Mouse (Mus musculus) heart, embryonic 15.5 days (tissue): ENCODE results near the gene Cop1. TPM values are rescaled to one million over a fixed set of nuclear protein-coding genes. Genes with fewer than 3 reads are reported as not detected.

Experiments
- ATAC-seq: fragments of 200-750 bp; cut with Nextera tagmentation; replicated peaks from 2 replicates; pipeline ENCODE4 v1.8.0; 2017; ENCODE audit warnings: low read depth, moderate TSS enrichment; ENCODE audit not compliant: insufficient number of reproducible peaks, insufficient read depth, low FRiP score
- H3K27ac ChIP-seq: fragments of 300-500 bp; sonication (generic); 2 replicates; pipeline ENCODE4 v1.5.1; 2015; ENCODE audit warnings: mild to moderate bottlenecking, inconsistent platforms
- H3K27me3 ChIP-seq: fragments of 300-500 bp; sonication (generic); 2 replicates; pipeline ENCODE4 v1.6.1; 2015; ENCODE audit warnings: inconsistent platforms
- H3K36me3 ChIP-seq: fragments of 300-500 bp; sonication (generic); 2 replicates; pipeline ENCODE4 v1.6.1; 2015; ENCODE audit warnings: mild to moderate bottlenecking, inconsistent platforms
- H3K4me1 ChIP-seq: fragments of 300-500 bp; sonication (generic); replicated peaks from 2 replicates; pipeline ENCODE4 v1.6.1; 2015; ENCODE audit warnings: inconsistent platforms
- H3K4me2 ChIP-seq: fragments of 300-500 bp; sonication (generic); 2 replicates; pipeline ENCODE4 v1.6.1; 2015; ENCODE audit warnings: inconsistent platforms, mild to moderate bottlenecking, moderate library complexity
- H3K4me3 ChIP-seq: fragments of 300-500 bp; sonication (generic); 2 replicates; pipeline ENCODE4 v1.5.1; 2015; ENCODE audit warnings: mild to moderate bottlenecking, inconsistent platforms
- H3K9ac ChIP-seq: fragments of 300-500 bp; sonication (generic); 2 replicates; pipeline ENCODE4 v1.6.1; 2015; ENCODE audit warnings: mild to moderate bottlenecking, inconsistent platforms
- H3K9me3 ChIP-seq: fragments of 300-500 bp; sonication (generic); replicated peaks from 2 replicates; pipeline ENCODE4 v1.6.1; 2016; ENCODE audit warnings: inconsistent platforms
- WGBS: fragments of 180-500 bp; shearing (Covaris S2); methylation state at CpG from one replicate; pipeline ENCODE4 v1.1.7; 2015; ENCODE audit warnings: mixed read lengths; 5-methylcytosine and 5-hydroxymethylcytosine counted together
- polyA plus RNA-seq: library from polyadenylated mRNA; unstranded; fragments of >200 nt; fragmentation: Nextera tagmentation; extraction: Ambion mirVana; gene quantifications from 2 replicates; pipeline ENCODE4 v1.2.1, GENCODE M21; 2015

The Cop1 gene
- polyA plus RNA-seq, 1 experiment from 2014 or later: 60.4 TPM

GRCm38 (mm10) chr1:159234496-159234895 is 2.4 kb downstream of the Cop1 start:
- Histone ChIP-seq H3K9me3 (no peaks in the 10 kb centered on the region), H3K4me1 (peaks cover 23% of the 10 kb centered on the region), H3K4me3 (no peak overlapping the region), H3K36me3 (no peaks in the 10 kb centered on the region), H3K4me2 (peak overlapping the region; percentile 22), H3K9ac (no peak overlapping the region), H3K27me3 (no peaks in the 10 kb centered on the region), H3K27ac (no peak overlapping the region)
- WGBS: 67% methylated on average over 2 of the region's 2 CpGs
- ATAC-seq: no peak

DNA sequence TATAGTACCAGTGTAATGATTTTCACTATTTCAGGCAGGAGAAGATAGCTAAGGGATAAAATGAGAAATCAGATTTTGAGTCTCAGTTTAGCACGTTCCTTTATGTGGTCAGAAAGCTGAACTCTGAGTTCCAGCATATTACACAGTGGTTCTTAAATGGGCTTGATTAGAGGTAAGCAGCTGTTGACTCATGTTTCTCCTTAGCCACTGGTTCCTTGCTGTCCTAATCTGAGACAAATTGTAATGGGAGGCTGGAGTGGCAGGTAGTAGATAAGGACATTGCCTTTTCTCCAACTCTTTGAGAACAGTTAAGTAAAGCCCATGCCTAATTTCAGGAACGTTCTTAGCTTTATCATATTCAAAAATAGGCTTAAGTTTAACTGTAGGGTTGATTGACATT is 3.6 kb downstream of the Cop1 start:
- 30% methylated on average over 2 of the region's 2 CpGs for WGBS
- peaks cover 4% of the 10 kb centered on the region; the same call in 1 of the 2 replicates for H3K36me3 ChIP-seq
- no peak overlapping the region for H3K27ac ChIP-seq
- peaks cover 23% of the 10 kb centered on the region for H3K4me1 ChIP-seq
- H3K4me3 ChIP-seq: no peak overlapping the region
- H3K4me2 ChIP-seq: no peak overlapping the region
- ATAC-seq: no peak
- H3K9ac ChIP-seq: no peak overlapping the region
- H3K27me3 ChIP-seq: no peaks in the 10 kb centered on the region
- no peaks in the 10 kb centered on the region for H3K9me3 ChIP-seq

DNA sequence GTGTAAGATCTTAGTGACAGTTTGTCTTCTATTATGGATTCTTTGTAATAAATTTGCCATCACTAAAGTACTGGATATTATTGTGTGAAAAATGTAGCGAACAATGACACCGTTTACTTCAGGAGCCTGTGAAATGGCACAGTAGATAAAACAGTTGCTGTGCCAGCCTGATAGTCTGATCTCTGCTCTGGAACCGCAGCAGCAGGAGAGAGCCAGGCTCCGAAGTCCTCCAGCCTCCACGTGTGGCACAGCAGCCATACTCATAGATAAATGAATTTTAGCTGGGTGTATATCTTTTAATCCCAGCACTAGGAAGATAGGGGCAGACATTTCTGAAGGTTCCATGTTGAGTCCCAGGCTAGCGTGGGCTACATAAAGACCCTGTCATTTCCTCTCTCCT is 6.0 kb downstream of the Cop1 start:
- H3K36me3 ChIP-seq: peaks cover 4% of the 10 kb centered on the region; the same call in 1 of the 2 replicates
- no peak overlapping the region for H3K4me2 ChIP-seq
- 53% methylated on average over 6 of the region's 6 CpGs for WGBS
- ATAC-seq: no peak
- no peak overlapping the region for H3K27ac ChIP-seq
- no peak overlapping the region for H3K4me3 ChIP-seq
- H3K9me3 ChIP-seq: no peaks in the 10 kb centered on the region
- H3K4me1 ChIP-seq: peaks cover 26% of the 10 kb centered on the region
- no peaks in the 10 kb centered on the region for H3K27me3 ChIP-seq
- H3K9ac ChIP-seq: no peak overlapping the region

DNA sequence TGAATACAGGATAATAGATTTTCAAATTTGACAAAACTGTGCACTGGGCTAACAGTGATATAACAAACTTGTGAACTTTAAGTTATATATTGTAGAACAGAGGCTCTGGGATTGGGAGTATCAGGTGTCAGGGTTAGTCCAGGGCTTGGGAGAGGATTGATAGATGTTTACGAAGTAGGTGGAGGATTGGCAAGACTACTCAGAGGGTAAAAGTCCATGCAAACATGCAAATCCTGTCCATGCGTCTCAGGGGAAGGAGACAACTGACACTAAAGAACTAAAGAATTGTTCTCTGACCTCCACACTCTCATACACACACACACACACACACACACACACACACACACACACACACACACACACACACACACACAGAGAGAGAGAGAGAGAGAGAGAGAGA is 18.2 kb downstream of the Cop1 start:
- 75% methylated on average over 2 of the region's 2 CpGs for WGBS
- no peaks in the 10 kb centered on the region for H3K4me1 ChIP-seq

DNA sequence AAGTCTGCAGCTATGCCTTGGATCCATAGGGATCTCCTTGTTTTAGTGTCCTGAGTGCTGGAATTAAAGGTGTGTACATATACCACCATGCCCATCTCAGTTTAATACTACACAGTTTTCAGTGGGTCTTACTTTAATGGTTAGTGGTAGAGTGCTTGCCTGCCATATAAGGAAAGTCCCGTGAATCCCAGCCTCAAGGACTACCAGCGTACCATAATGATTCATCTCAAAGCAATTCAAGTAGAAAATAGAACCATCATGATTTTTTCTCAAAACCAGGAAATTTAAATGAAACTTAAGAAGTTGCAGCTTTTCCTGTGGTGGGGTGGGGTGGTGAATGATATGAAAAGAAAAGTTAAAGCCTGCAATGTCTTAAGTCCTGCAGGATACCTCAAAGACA is 21.0 kb downstream of the Cop1 start:
- ATAC-seq: no peak
- H3K36me3 ChIP-seq: peaks cover 23% of the 10 kb centered on the region
- no peaks in the 10 kb centered on the region for H3K27me3 ChIP-seq
- WGBS: 82% methylated on average over 2 of the region's 2 CpGs
- H3K9me3 ChIP-seq: no peaks in the 10 kb centered on the region
- no peak overlapping the region for H3K9ac ChIP-seq
- H3K4me1 ChIP-seq: no peaks in the 10 kb centered on the region
- H3K4me2 ChIP-seq: no peak overlapping the region
- H3K27ac ChIP-seq: no peak overlapping the region
- no peak overlapping the region for H3K4me3 ChIP-seq

More for the DNA sequence above, 18.2 kb downstream of the Cop1 start:
- no peak overlapping the region for H3K4me3 ChIP-seq
- H3K4me2 ChIP-seq: no peak overlapping the region
- no peaks in the 10 kb centered on the region for H3K9me3 ChIP-seq
- H3K27ac ChIP-seq: no peak overlapping the region
- no peaks in the 10 kb centered on the region for H3K27me3 ChIP-seq
- H3K36me3 ChIP-seq: peaks cover 22% of the 10 kb centered on the region
- H3K9ac ChIP-seq: no peak overlapping the region
- ATAC-seq: no peak

DNA sequence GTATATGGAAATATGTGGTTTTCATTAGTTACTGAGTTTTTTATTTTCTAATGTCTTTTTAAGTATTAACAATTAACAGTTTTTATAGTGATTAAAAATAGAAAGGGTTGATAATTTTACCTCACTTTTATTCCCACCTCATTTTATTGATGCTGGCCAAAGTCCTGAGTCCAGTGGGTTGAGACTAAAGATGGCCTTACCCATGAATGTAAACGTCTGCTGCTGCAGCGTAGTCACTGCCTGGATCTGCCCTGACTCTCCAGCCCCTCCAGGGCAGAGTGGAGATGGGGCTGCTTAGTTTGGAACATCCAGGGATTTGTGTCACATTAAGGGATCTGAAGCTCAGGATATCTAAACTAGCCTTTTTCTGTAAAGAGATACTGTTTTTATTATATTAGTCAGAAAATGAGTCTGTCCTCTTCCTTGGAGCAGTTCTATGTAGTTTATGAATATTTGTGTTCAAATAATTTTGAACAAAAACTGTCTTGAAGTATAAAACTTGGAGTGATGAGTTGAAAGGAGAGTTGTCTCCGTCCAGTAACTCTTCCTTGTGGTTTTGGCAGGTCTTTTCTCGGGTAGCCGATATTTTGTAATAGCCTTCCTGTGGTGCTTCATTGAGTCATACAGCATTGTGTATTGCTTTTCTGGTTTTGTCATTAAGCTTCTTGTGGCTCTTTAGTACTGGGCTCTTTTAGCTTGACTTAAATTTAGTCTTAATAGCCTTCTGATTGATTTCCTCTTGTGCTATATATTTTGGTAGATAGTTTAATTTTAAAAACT is 23.0 kb downstream of the Cop1 start:
- no peak overlapping the region for H3K27ac ChIP-seq
- 82% methylated on average over 5 of the region's 5 CpGs for WGBS
- no peaks in the 10 kb centered on the region for H3K9me3 ChIP-seq
- no peak overlapping the region for H3K9ac ChIP-seq
- H3K4me2 ChIP-seq: no peak overlapping the region
- no peak overlapping the region for H3K4me3 ChIP-seq
- ATAC-seq: no peak
- H3K36me3 ChIP-seq: peaks cover 24% of the 10 kb centered on the region
- H3K4me1 ChIP-seq: no peaks in the 10 kb centered on the region
- H3K27me3 ChIP-seq: no peaks in the 10 kb centered on the region

GRCm38 (mm10) chr1:159256543-159256942 is 24.4 kb downstream of the Cop1 start:
- WGBS: 72% methylated on average over 1 of the region's 1 CpGs
- Histone ChIP-seq H3K4me1 (no peaks in the 10 kb centered on the region), H3K27me3 (no peaks in the 10 kb centered on the region), H3K27ac (no peak overlapping the region), H3K9ac (no peak overlapping the region), H3K4me2 (no peak overlapping the region), H3K4me3 (no peak overlapping the region), H3K36me3 (peaks cover 25% of the 10 kb centered on the region), H3K9me3 (no peaks in the 10 kb centered on the region)
- no peak for ATAC-seq

DNA sequence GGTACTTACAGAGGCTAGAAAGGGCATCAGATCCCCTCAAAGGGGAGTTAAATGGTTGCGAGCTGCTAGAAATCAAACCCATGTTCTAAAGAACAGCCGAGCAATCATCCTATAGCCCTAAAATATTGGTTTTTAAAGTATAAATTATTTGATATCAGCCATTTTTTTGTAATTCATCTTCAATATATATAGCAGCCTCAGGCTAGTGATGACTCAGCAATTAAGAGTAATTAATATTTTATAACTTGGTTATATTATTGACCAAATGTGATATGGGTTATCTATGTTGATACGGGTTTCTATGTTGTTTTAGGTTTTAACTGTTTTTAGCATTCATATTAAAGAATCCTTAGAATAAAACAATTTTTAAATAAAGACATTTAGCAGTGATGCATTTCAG is 31.7 kb downstream of the Cop1 start:
- no peak overlapping the region for H3K4me2 ChIP-seq
- no peaks in the 10 kb centered on the region for H3K27me3 ChIP-seq
- no peaks in the 10 kb centered on the region for H3K9me3 ChIP-seq
- no peak overlapping the region for H3K4me3 ChIP-seq
- peaks cover 8% of the 10 kb centered on the region for H3K36me3 ChIP-seq
- no peak for ATAC-seq
- WGBS: 94% methylated on average over 3 of the region's 3 CpGs
- no peaks in the 10 kb centered on the region for H3K4me1 ChIP-seq
- H3K27ac ChIP-seq: no peak overlapping the region
- H3K9ac ChIP-seq: no peak overlapping the region

- Histone ChIP-seq H3K36me3 (peaks cover 12% of the 10 kb centered on the region; the same call in 1 of the 2 replicates), H3K27ac (no peak overlapping the region), H3K27me3 (no peaks in the 10 kb centered on the region), H3K9ac (no peak overlapping the region), H3K4me1 (no peaks in the 10 kb centered on the region), H3K4me2 (no peak overlapping the region), H3K4me3 (no peak overlapping the region), H3K9me3 (no peaks in the 10 kb centered on the region)
- no peak for ATAC-seq
- WGBS: 75% methylated on average over 1 of the region's 1 CpGs
Measured at GRCm38 (mm10) chr1:159280072-159280471, 48.0 kb downstream of the Cop1 start.

GRCm38 (mm10) chr1:159281861-159282260 is 49.7 kb downstream of the Cop1 start:
- no peak overlapping the region for H3K9ac ChIP-seq
- H3K9me3 ChIP-seq: no peaks in the 10 kb centered on the region
- no peaks in the 10 kb centered on the region for H3K27me3 ChIP-seq
- no peak for ATAC-seq
- no peak overlapping the region for H3K4me2 ChIP-seq
- H3K4me3 ChIP-seq: no peak overlapping the region
- peaks cover 12% of the 10 kb centered on the region; the same call in 1 of the 2 replicates for H3K36me3 ChIP-seq
- H3K27ac ChIP-seq: no peak overlapping the region
- 85% methylated on average over 1 of the region's 1 CpGs for WGBS
- H3K4me1 ChIP-seq: no peaks in the 10 kb centered on the region

DNA sequence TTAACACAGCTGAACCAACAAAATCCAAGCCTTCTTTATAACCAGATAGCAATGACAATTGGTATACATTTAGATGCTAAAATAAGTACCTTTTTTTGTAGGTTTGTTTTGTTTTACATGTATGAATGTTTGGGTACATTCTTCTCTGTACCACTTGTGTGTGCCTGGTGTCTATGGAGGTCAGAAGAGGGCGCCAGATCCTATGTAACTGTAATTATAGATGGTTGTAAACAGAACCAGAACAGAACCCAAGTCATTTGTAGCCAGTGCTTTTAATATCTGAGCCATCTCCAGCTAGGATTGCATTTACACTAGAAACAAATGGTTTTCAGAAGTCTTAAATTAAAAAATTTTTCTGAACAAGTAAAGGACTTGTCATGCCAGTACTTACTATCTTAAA is 54.7 kb downstream of the Cop1 start:
- Histone ChIP-seq H3K4me3 (no peak overlapping the region), H3K9ac (no peak overlapping the region), H3K4me1 (no peaks in the 10 kb centered on the region), H3K36me3 (peaks cover 4% of the 10 kb centered on the region; the same call in 1 of the 2 replicates), H3K4me2 (no peak overlapping the region), H3K27me3 (no peaks in the 10 kb centered on the region), H3K27ac (no peak overlapping the region), H3K9me3 (no peaks in the 10 kb centered on the region)
- WGBS: 82% methylated on average over 1 of the region's 1 CpGs
- no peak for ATAC-seq

DNA sequence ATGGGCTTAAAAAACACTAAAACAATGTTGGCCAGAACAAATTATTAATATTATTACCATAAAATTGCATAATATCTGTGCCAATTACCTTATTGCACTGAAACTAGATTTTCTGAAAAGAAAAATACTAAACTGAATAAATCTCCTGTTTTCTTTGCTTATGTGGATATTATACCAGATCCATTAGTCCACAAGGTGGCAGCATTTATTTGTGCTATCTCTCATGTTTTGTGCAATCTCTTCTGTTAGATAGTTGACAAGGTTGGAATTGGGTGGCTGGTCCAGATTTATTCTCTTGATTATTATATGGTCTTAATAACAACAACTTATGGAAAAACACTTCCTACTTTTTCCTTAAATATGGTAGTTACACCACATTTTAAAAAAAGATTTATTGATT is 58.1 kb downstream of the Cop1 start:
- ATAC-seq: no peak
- H3K27ac ChIP-seq: no peak overlapping the region
- H3K27me3 ChIP-seq: no peaks in the 10 kb centered on the region
- no peak overlapping the region for H3K4me3 ChIP-seq
- H3K36me3 ChIP-seq: peaks cover 7% of the 10 kb centered on the region; the same call in 1 of the 2 replicates
- no peak overlapping the region for H3K4me2 ChIP-seq
- no peak overlapping the region for H3K9ac ChIP-seq
- H3K4me1 ChIP-seq: no peaks in the 10 kb centered on the region
- no peaks in the 10 kb centered on the region for H3K9me3 ChIP-seq
